Mouse (Mus musculus) activated CD4-positive, CD25-positive, alpha-beta regulatory T cell, adult 4 months (primary cell): Measurements from ENCODE around the gene Klk1b1. TPM values are rescaled to one million over a fixed set of nuclear protein-coding genes. Genes with fewer than 3 reads are reported as not detected.
"Not testable (repeated sequence)": the region's sequence is repeated elsewhere in the genome, so short reads cannot be mapped to it uniquely, and the experiment has no call there.

Experiments used
- ATAC-seq: one replicate; pipeline ENCODE4 v1.8.0; 2017
- polyA plus RNA-seq, 2 experiments: library from polyadenylated mRNA; unstranded; fragments of 100-300 nt; shearing (Covaris generic); gene quantifications; one replicate each; pipeline ENCODE4 v1.2.1; 2017

The Klk1b1 gene
- polyA plus RNA-seq, 2 experiments from 2014 or later, result not detected

DNA sequence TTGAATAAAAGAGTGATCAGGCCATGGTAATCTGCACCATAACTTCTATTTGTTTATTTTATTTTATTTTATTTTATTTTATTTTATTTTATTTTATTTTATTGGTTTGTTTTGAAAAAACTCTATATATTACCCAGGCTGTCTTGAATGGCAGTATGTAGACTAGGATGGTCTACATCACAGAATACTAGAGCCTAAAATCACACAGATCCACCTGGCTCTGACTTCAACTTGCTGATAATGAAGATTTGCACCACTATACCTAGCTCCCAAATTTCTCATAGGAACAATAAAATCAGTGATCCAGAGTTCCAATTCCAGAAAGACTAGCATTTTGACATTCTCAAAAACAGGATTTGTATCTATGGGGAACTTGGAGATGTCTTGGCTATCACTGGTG, 45.3 kb downstream of the Klk1b1 start, which contains the start of gene Klk1b26:
Gene Klk1b26, plus strand, starts transcription at position 301 of the 400 bp plus-strand sequence.
- not testable (repeated sequence) for ATAC-seq

DNA sequence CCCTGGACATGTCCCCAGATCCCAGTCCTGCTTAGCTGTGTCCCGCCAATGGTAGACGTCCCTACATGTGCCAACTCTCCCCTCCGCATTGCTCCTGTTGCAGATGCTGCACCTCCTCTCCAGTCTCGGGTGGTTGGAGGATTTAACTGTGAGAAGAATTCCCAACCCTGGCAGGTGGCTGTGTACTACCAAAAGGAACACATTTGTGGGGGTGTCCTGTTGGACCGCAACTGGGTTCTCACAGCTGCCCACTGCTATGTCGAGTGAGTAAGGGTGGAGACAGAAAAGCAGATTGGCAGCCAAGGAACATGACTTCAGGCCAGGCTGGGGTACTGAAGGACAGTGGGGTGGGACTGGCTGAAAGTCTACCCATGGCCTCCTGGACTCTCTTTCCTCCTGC, 48.1 kb downstream of the Klk1b1 start:
- not testable (repeated sequence) for ATAC-seq

DNA sequence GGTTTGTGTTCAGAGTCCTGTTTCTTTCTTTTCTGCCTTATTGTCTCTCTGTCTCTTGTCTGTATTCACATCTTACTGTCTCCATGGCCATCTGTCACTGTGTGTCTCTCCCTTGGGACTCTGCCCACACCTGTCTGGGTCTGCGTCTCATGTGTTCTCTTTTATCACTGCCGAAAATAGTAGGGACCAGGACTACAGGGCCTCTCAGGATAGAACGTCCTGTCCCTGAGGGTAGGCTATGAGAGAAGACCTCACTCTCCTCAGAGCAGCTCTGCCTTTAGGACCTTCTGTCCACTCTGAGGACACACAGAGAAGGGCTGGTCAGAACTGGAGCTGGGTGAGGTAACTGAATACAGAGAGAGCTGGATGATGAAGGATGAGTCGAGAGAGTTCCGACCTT, 48.5 kb downstream of the Klk1b1 start:
- no peak for ATAC-seq

Other genes starting within 250 kb of the Klk1b1 start
- gene Klk12, start 197.9 kb upstream of the Klk1b1 start, polyA plus RNA-seq, result not detected
- gene Klk11, start 192.1 kb upstream of the Klk1b1 start, polyA plus RNA-seq, result under 1 TPM in 1 of 2 experiments, not detected in 1; 0.36 TPM
- gene Klk10, start 185.7 kb upstream of the Klk1b1 start, polyA plus RNA-seq, result under 1 TPM in 1 of 2 experiments, not detected in 1; 0.32 TPM
- gene Klk9, start 174.9 kb upstream of the Klk1b1 start, polyA plus RNA-seq, result not detected
- gene Klk8, start 169.2 kb upstream of the Klk1b1 start, polyA plus RNA-seq, result 100 to 1,000 TPM; 179 to 197 TPM
- gene Klk7, start 155.5 kb upstream of the Klk1b1 start, polyA plus RNA-seq, result not detected
- not detected for gene Klk6, start 142.3 kb upstream of the Klk1b1 start, polyA plus RNA-seq
- gene Klk5, start 124.8 kb upstream of the Klk1b1 start, polyA plus RNA-seq, result not detected
- not detected for gene Klk4, start 85.6 kb upstream of the Klk1b1 start, polyA plus RNA-seq
- gene Klk15, start 33.0 kb upstream of the Klk1b1 start, polyA plus RNA-seq, result not detected
- not detected for gene Klk1b8, start 16.1 kb upstream of the Klk1b1 start, polyA plus RNA-seq
- gene Klk1b9, start 9.3 kb downstream of the Klk1b1 start, polyA plus RNA-seq, result not detected
- not detected for gene Klk1b11, start 29.1 kb downstream of the Klk1b1 start, polyA plus RNA-seq
- gene Klk1b26, start 45.4 kb downstream of the Klk1b1 start, polyA plus RNA-seq, result not detected
- gene Klk1b27, start 85.5 kb downstream of the Klk1b1 start, polyA plus RNA-seq, result 1 to 10 TPM; 1.2 to 3.9 TPM
- gene Klk1b21, start 135.6 kb downstream of the Klk1b1 start, polyA plus RNA-seq, result not detected
- not detected for gene Klk1b22, start 145.9 kb downstream of the Klk1b1 start, polyA plus RNA-seq
- gene Klk1b16, start 170.0 kb downstream of the Klk1b1 start, polyA plus RNA-seq, result not detected
- gene Klk1b24, start 221.5 kb downstream of the Klk1b1 start, polyA plus RNA-seq, result not detected
- not detected for gene Klk1b3, start 231.4 kb downstream of the Klk1b1 start, polyA plus RNA-seq
- not detected for gene Klk1b4, start 240.7 kb downstream of the Klk1b1 start, polyA plus RNA-seq
- gene Klk1b5, start 249.2 kb downstream of the Klk1b1 start, polyA plus RNA-seq, result not detected